Mouse (Mus musculus): ENCODE results near the gene Fmo6.

Fmo6 gene
- long read RNA-seq, experiment 1 = 0 reads
- long read RNA-seq, experiment 2 = 0 reads

DNA sequence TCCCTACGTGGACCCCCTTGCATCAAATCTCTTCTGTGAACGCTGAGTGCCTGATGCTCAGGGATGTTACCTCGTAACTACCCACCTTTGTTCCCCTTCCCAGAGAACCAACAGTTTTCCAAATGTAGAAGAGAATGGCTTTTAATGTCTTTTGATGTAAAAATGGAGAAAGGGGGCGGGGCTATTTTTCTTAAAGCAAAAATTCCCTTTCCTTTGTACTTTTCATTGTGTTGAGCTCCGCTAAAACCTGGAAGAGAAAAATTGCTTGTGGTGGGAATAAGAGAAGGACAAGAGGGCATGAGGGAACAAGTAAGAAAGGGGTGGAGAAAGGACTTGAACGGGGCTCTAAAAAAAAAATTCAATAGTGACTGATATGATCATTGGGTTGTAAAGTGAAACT, at the start of gene Fmo6:
TSS of gene Fmo6 (minus strand) at position 101 of the 400 bp plus-strand sequence.
- intact Hi-C loops (cut with DNase I) = no loop called here

DNA sequence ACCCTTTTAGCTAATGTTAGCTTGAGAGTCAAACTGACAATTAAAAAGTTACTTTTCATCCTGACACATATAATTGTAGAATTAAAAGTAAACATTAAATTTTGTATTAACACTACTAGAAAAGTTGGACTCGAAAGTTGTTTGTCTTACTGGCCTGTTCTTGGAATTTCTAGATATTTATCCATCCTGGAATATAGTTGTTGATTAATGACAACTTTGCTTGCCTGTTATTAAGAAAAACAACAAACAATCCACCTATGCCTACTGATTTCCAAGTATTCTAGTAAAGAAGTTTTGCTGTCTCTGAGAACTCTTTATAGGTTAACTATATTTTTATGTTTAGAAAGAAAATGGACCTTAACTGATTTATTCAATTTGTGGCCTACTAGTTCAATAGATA, 49.5 kb upstream of the Fmo6 start:
- intact Hi-C loops (cut with DNase I) = no loop called here

DNA sequence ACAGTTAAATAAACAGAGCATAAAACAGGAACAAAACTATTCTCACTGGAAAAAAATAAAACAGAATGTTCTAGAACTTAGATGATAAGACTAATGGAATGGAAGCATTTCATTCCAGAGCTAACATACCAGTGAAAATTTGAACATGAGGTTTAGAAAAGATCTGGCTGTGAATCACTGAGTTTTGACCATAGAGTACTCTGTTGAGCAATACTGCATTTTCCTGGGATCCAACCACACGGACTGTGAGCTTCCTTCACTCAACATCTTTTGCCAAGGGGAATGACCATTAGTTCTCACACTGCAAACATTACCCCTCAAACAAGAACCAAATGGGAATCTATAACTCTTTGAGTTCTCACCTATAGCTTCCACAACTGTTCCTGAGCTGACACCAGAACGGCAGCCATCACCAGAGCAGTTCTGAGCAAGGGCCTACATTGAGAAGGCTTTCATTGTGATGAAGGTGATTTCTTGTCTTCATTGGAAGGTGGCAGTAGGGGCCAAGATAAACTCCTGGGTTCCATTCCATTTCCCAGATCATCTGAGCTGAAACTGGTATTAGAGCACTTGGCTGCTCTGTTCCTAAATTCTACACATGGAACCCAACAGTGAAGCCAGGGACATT, 48.9 kb upstream of the Fmo6 start:
- intact Hi-C loops (cut with DNase I) = no loop called here

DNA sequence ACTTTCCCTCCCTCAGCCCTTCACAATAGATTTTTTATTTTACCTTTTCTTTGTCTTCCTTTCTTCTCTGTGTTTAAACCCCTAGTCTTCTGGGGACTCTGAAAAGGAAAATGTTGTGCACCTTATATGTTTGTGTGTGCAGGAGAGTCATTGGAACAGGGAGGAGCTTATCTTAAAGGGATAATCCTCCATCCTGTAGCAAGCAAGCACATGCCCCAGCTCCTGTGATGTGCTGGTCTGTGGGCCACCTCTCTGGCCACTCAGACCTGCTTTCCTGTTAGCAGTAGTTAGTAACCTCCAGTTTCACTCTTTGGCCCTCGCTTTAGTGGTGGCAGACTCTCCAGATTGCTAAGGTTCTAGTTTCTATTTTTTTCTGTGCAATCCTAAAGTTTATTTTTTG, 47.1 kb upstream of the Fmo6 start, which contains the start of gene Fmo3:
TSS of gene Fmo3 (minus strand) at position 101 of the 400 bp plus-strand sequence.
- intact Hi-C loops (cut with DNase I) = no loop called here

DNA sequence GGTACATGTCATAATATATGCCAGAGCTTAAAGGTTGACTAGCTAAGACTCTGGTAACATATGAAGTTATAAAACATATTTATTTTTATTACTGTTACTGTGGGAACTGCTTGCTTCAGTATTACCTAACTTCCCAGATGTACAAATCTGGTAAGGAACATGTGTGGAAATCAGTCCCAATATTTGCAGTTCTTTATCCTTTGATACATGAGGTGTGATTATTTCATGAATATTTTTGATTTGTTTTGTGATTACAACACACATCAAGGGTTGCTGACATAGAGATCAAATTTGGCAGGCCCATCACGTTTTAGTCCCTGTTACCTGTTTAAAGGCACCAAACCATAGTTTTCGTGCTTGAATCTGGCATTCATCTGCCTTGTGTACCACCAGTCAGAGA, 26.2 kb upstream of the Fmo6 start:
- intact Hi-C loops (cut with DNase I) = no loop called here

DNA sequence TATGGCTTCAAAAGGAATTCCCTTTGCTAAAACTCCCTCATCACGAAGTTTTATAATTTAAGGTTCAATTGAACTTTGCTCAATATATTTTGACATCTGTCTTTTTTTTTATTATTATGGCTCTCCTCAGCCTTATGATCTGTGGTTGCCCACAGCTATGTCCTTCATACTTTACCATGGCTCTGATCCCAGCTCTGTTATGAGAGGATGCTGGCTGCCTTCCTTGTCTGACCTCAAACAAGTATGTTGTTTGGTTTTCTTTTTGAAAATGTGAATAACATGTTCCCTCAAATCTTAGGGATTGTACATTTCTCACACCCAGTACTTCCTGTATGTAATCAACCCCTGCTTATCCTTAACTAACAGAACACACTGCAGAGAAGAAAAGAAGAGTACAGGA, 20.1 kb upstream of the Fmo6 start:
- intact Hi-C loops (cut with DNase I) = no loop called here

DNA sequence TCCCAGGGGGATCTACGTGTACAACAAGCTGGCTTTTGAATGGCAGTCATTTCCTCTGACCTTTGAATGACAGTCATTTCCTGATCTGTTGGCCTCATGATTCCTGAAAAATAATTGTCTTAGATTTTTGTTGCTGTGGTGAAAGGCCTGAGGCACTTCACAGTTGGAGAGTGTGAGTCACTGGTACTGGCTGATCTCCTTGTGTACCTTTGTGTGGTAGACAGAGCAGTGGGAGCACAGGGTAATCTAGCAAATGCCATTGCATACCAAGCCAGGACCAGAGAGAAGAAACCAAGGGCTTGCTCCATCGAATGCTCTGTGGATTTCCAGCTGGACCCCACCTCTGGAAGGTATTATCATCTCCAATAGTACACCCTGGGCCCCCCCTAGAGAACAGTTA, 15.8 kb upstream of the Fmo6 start:
- intact Hi-C loops (cut with DNase I) = no loop called here

DNA sequence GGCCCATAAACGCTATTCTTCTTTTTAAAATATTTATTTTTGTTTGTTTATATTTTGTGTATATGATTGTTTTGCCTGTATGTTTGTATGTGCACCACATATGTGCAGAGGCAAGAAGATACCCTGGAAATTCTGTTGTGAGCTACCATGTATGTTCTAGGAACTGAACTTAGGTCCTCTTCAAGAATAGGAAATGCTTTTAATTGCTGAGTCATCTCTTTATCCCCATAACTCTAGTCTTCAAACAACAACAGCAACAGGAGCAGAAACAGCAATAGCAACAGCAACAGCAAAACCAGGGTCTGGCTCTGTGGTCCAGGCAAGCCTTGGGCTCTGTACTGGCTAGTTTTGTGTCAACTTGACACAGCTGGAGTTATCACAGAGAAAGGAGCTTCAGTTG, 12.4 kb upstream of the Fmo6 start:
- intact Hi-C loops (cut with DNase I) = no loop called here

DNA sequence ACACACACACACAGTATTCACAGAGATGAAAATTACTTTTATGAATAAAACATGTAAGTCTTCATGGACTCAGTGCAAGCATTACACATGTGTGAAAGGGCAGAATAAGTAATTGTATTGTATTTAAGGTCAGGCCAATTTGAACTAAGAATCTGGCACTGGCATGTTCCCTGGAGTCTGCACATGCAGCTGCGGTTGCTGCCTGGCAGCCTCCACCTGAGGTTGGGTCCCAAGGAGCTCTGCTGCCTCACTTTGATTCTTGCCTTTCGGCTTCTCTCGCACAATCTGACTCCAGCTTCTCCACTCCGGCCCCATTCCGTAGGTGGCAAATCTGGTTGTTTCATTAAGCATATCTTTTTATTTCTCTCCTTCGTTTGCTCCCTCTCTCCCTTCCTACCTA, 10.6 kb upstream of the Fmo6 start:
- intact Hi-C loops (cut with DNase I) = no loop called here

DNA sequence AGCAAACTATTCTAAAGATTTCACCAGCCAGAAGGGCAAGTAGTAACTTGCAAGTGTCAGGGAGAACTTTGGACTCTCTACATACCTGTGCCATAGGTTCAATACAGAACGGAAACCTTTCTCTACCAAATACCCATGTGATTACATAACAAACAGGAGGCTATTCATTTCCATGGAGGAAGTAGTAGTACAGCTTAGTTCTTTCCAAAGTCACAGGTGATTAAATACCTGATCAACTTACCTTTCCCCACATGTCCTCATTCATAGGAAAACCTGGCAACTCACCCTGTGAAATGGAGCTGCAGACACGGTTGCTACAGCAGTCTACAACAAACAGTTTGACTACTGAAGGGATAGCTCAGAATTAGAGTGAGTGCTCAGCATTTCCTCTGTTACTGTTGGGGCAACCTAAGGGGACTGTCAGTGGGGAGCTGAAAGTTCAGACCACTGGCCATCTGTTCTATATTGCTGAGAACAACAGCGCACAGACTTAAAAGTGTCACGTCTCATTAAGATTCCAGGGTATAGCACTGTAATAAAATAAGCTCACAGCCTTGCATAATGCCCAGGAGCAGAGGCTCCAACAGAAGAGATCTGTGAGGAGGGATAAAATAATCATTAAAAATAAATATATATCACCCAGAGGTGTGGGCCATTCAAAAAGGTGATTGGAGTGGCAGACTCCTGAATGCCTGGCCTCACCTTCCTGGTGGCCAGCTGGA, 9.7 kb upstream of the Fmo6 start:
- intact Hi-C loops (cut with DNase I) = no loop called here

DNA sequence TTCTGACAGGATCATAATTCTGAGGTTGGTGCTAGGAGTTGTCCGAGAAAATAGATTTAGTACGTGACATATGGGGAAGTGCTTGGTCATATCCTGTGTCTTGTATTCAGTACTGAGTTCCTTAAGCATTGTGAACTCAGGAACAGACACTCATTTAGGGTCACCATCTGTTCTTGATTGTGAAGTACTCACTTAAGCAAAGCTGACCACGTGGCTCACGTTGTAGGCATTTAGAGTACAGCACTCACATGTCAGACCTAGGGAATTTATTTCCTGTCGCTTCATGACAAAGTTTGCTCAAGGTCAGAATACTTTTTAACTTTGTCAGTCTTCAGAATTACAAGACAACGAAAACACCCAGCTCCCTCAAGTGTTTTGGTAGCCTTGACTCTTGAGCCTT, 6.4 kb upstream of the Fmo6 start:
- intact Hi-C loops (cut with DNase I) = no loop called here

DNA sequence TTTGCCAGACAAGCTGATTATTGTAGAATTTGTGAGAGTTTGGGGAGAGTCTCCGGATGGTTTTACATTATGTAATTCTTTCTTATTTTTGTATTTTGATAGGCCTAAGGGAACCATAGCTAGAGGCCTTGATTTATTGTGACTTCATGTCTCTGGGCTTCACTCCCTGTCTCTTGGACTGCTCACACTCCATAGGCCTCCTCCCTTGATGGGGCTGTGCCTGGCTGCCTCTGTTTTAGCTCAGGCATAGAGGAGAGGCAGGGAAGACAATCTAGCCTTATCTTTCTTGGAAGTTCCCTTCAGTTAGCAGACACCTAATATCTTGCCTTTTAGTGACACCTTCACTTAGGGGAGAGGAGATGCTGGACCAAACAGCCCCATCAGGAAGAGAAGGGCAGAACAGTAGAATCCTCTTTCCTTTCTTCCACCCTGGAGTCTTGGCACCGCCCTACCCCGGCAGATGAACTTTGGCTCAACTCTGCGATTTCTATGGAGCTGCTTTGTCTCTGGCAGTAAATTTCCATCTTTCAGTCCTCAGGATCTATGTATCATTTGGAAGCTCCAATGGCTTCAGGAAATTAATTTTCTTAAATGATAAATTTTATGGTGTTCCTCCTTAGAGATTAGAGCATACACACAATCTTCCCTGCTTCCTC, 1.5 kb upstream of the Fmo6 start:
- intact Hi-C loops (cut with DNase I) = no loop called here

DNA sequence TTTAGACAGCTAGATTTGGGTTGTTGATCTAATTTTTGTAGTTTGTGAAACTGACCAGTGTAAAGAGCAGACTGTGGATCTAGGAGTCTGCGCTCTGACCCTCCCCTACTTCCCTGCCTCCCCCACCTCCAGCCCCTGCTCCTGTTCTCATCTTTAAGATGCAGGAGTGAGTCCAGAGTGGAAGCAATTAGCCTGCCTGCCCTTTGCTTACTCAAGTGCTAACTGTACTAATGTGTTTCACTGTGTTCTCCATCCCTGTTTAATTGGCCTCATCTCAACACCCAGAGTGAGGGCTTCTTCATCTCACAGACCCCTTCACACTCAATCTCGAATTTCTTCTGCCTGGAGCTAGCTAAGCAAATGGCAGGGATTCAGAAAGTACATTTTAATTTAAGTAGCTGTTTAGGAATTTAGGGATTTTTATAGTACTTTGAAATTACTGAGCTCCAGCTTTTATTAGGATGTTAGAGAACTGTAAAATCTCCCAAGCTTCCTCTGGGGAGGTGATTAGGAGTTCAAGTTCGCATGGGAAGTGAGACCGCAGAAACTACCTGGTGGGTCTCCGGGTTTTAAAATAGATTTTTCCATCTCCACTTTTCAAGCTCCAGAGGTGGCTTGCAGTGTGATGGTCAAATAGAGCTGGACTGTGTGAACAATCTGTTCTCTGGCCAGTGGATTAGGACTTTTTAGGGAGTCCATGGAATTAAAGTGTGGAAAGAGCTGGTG, 818 bp upstream of the Fmo6 start:
- intact Hi-C loops (cut with DNase I) = no loop called here

DNA sequence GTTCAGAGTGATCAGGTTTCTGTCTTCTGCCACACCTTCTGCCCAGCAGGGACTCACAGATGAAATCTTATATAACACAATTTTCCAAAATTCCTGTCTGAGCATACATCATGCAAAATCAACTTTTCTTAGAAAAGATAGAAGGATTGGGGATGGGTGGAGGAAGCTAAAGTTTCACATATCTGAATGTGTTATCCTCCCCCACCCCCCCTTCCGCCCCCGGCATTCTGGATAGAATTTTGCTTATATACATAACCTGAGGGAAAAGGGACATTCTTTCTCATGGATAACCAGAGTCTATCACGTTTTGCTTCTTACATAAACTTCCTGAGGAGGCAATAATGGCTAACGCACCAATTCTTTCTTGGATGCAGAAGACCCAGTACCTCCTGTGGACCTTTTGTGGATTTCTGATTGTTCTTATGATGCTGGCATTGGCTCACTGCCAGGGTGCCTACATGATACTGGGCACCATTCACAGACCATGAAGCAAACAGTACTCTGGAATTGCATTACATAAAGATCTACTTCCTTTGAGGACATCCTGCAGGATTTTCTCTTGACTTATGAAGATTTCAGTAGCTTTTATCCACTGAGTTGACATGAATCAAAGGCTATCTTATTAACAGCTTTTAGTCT, 2.8 kb downstream of the Fmo6 start:
- intact Hi-C loops (cut with DNase I) = no loop called here

DNA sequence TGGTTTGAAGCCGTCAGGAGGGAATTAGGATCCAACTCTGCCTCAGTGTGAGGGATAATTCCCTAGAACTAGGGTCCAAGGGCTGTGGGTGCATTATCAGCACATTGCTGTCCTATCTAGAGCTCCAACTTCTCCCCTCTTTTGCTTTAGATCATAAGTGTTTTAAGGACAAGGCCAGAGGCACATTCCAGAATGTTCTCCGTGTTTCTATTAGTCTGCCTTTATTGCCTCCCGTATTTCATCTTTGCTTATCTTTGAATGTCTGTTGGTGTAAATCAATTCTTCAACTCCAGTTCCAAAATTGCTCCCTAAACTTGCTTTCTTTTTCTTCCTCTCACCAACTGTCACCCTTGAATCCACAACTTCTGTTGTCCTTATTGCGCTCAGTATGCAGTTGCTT, 4.9 kb downstream of the Fmo6 start:
- intact Hi-C loops (cut with DNase I) = no loop called here

DNA sequence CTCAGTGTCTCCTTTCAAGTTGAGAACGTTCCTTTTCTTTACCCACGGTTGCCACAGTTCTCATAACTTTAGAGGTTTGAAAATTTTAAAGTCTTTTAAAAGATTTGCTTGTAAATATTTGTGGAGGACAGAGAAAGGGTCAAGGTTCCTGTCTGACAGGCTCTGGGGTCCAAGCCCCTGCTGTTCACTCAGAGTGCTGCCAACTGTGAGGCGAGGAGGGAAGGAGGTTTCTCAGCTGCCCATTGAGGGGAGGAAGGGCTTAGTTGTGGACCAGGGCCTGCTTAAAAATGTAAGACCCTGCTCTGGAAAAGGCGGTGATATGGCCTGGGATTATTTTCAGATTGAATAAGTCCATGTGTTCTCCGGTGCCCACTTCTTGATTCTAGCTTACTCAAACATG, 5.4 kb downstream of the Fmo6 start:
- intact Hi-C loops (cut with DNase I) = no loop called here

DNA sequence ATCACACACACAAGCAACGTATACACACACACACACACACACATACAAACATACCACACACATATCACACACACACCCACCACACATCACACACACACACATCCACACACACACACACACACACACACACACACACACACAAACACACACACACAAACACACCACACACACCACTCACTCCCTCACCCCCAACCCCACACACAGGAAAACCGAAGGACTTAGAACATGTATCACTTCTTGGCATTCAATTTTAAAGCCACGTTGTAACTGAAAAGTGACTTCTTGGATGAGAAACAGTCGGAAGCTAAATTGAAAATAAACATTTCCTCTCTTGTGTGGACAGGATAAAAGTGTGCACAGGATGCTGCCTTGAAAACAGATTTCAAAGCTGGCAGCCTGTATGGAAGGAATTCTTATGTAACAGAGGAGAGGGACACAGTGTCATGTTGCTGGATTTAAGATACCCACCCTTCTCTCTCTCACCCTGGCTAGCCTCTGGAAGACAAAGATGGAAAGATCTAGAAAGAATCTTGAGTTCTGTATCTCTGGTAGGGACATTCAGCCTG, 5.9 kb downstream of the Fmo6 start:
- intact Hi-C loops (cut with DNase I) = no loop called here

DNA sequence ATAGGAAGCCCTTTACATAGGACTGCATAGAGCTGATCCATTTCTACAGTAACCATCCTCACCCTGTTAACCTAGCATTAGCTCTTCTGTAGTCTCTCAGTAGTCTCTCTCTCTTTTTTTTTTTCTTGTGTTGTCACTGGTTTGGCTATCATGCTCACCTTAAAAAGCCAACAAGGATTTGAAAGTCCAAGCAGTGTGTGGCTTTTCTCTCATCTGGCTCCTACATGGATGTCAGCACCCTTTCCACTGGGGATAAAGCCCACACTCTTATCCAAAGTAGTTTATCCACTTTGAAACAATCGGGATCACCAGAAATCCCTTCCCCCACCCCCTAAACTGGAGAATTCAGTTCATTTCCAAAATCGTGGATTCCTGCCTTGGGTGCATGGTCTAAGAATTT, 6.7 kb downstream of the Fmo6 start:
- intact Hi-C loops (cut with DNase I) = no loop called here

DNA sequence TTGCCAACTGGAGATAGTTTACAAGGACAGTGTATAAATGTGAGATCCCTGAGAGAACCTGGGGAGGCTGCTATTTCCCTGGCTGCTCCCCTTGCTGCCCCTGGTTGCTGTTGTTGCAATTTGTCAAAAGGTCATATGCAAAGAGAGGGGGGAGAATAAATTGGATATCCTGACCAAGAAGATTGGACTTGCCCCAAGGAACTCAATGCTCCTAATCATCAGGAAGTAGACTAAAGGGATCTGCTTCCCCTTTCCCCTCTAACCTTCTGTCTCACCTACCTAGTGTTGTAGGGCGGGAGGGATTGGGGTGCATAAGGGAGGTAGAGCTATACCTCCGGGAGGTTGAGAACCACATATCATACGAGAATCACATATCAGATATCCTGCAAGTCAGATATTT, 8.2 kb downstream of the Fmo6 start:
- intact Hi-C loops (cut with DNase I) = no loop called here

DNA sequence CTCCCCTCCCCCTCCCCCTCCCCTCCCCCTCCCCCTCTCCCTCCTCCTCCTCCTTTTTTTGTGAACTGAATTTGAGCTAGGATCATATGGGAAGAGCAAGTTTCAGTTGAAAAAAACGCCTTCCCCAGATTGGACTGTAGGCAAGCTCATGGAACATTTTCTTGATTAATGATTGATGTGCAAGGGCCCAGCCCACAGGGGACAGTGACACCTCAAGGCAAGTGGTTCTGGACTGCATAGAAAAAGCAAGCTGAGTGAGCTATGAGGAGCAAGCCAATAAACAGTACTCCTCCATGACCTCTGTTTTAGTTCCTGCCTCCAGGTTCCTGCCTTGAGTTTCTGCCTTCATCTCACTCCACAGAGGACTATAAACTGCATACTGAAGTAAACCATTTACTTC, 12.2 kb downstream of the Fmo6 start:
- intact Hi-C loops (cut with DNase I) = no loop called here

DNA sequence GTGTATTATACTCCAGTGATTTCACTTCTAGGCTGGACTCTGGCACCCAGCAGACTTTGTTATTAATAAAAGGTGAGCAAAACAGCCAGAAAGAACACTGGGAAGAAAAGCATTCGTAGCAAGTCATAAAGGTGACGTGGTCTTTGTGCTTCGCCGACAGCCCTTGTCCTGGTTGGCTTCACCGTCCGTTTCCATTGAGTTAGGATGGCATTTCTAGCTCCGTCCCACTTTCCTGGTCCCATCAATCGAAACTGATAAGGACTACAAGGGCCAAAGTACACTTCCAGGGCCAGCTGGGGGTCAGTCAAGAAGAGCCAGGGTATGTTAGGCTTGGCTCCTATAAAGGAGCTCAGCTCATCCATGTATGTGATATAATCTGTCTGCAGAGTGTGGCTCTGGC, 20.7 kb downstream of the Fmo6 start:
- intact Hi-C loops (cut with DNase I) = no loop called here

Data from adrenal gland (tissue).